Mouse (Mus musculus): Measurements from ENCODE around the gene Lingo1.

DNA sequence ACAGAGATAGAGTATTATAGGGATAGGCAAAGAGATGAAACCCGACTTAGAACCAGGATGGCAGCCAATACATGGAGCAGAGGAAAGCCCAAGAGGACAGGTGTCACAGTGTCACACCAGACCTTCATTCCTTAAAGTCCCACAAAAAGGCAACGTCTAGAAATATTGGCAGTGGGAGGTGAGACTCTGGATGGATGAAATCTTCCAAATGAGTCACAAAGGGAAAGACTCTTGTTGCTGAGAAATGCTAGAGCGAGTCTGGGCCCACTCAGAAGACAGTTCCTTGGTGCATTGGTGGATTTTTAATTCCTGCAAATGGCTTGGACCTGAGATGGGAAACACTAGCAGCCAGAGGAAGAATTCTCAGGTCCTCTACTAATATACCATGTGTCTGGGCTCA lies 102.2 kb downstream of the Lingo1 start:
- TF ChIP-seq CTCF (IDR thresholded peaks at IDR 0.05; ENCODE audit: control insufficient read depth, insufficient read depth, insufficient read length) (no peak), MAX (IDR thresholded peaks at IDR 0.05) (no peak)

All from C2C12 (cell line).